Mouse (Mus musculus) MEL (cell line): Measurements from ENCODE around the gene Actr2. TPM values are rescaled to one million over a fixed set of nuclear protein-coding genes. Genes with fewer than 3 reads are reported as not detected.

ENCODE experiments used
- DNase-seq: peaks from one replicate; pipeline ENCODE4 v3.0.0; 2011; ENCODE audit warnings: low read depth, low spot score
- H3K27ac ChIP-seq: 2 replicates; pipeline ENCODE4 v1.5.1; 2012; ENCODE audit warnings: low read depth, mild to moderate bottlenecking, control low read depth, low read length, moderate library complexity; ENCODE audit not compliant: control insufficient read depth
- H3K27me3 ChIP-seq, 2 experiments: fragments of 150-350 bp in 1 of 2; sonication (generic) in 1 of 2; 2 replicates each; pipeline ENCODE4 v1.6.1; 2012; ENCODE audit warnings: low read length in 2 of 2, mild to moderate bottlenecking in 2 of 2, improper control_type of control experiment in 1 of 2, moderate library complexity in 1 of 2; ENCODE audit not compliant: insufficient read depth in 2 of 2, control insufficient read depth in 1 of 2
- H3K36me3 ChIP-seq, 2 experiments: 2 replicates each; pipeline ENCODE4 v1.6.1; 2012 to 2014; ENCODE audit warnings: low read length in 2 of 2, improper control_type of control experiment in 1 of 2, inconsistent platforms in 1 of 2, mild to moderate bottlenecking in 1 of 2; ENCODE audit not compliant: insufficient read depth in 2 of 2, control insufficient read depth in 1 of 2
- H3K4me1 ChIP-seq, 2 experiments: fragments of 150-350 bp in 1 of 2; sonication (generic) in 1 of 2; 2 replicates each; pipeline ENCODE4 v1.6.1; 2012; ENCODE audit warnings: low read length in 2 of 2, improper control_type of control experiment in 1 of 2, mild to moderate bottlenecking in 1 of 2; ENCODE audit not compliant: insufficient read depth in 2 of 2, control insufficient read depth in 1 of 2
- H3K4me3 ChIP-seq, 2 experiments: fragments of 150-350 bp in 1 of 2; sonication (generic) in 1 of 2; 2 replicates each; pipeline ENCODE4 v1.5.1; 2012; ENCODE audit warnings: low read depth in 2 of 2, low read length in 2 of 2, mild to moderate bottlenecking in 2 of 2, moderate library complexity in 2 of 2, control low read depth in 1 of 2, improper control_type of control experiment in 1 of 2; ENCODE audit not compliant: control insufficient read depth in 1 of 2, insufficient read depth in 1 of 2
- H3K79me2 ChIP-seq: 2 replicates; pipeline ENCODE4 v1.6.1; 2012; ENCODE audit warnings: mild to moderate bottlenecking, low read length, moderate library complexity; ENCODE audit not compliant: control insufficient read depth, poor library complexity, insufficient read depth
- H3K9ac ChIP-seq: 2 replicates; pipeline ENCODE4 v1.6.1; 2012; ENCODE audit warnings: low read depth, mild to moderate bottlenecking, control low read depth, low read length, moderate library complexity; ENCODE audit not compliant: control insufficient read depth, poor library complexity, severe bottlenecking
- H3K9me3 ChIP-seq: fragments of 150-350 bp; sonication (generic); replicated peaks from 2 replicates; pipeline ENCODE4 v1.6.1; 2012; ENCODE audit warnings: mild to moderate bottlenecking, low read length, improper control_type of control experiment, moderate library complexity; ENCODE audit not compliant: insufficient read depth
- BHLHE40 ChIP-seq: IDR thresholded peaks from 2 replicates; pipeline ENCODE4 v1.6.1; 2012; ENCODE audit warnings: low read depth, mild to moderate bottlenecking, inconsistent platforms, low read length, improper control_type of control experiment, borderline replicate concordance
- CHD1 ChIP-seq: IDR thresholded peaks from 2 replicates; pipeline ENCODE4 v1.6.1; 2012; ENCODE audit warnings: low read depth, mild to moderate bottlenecking, inconsistent platforms, low read length, improper control_type of control experiment
- CHD2 ChIP-seq: IDR thresholded peaks from 2 replicates; pipeline ENCODE4 v1.6.1; 2011; ENCODE audit warnings: low read length, improper control_type of control experiment
- CTCF ChIP-seq, 3 experiments: IDR thresholded peaks in 2 of 3; conservative IDR thresholded peaks in 1 of 3; 2 replicates each; pipeline ENCODE4 v1.5.1; 2011 to 2012; ENCODE audit warnings: low read length in 3 of 3, low read depth in 2 of 3, mild to moderate bottlenecking in 2 of 3, improper control_type of control experiment in 1 of 3, inconsistent platforms in 1 of 3, mixed read lengths in 1 of 3, moderate library complexity in 1 of 3; ENCODE audit not compliant: control insufficient read depth in 1 of 3, insufficient read depth in 1 of 3, poor library complexity in 1 of 3, severe bottlenecking in 1 of 3
- E2F4 ChIP-seq: IDR thresholded peaks from 2 replicates; pipeline ENCODE4 v1.6.1; 2011; ENCODE audit warnings: low read depth, low read length, improper control_type of control experiment, borderline replicate concordance
- ELF1 ChIP-seq: IDR thresholded peaks from 2 replicates; pipeline ENCODE4 v1.6.1; 2014; ENCODE audit warnings: low read depth, mild to moderate bottlenecking, inconsistent platforms, low read length, improper control_type of control experiment, moderate library complexity
- EP300 ChIP-seq, 2 experiments: IDR thresholded peaks; 2 replicates each; pipeline ENCODE4 v1.6.1; 2011; ENCODE audit warnings: improper control_type of control experiment in 2 of 2, low read length in 2 of 2, low read depth in 1 of 2, mild to moderate bottlenecking in 1 of 2
- ETS1 ChIP-seq: IDR thresholded peaks from 2 replicates; pipeline ENCODE4 v1.6.1; 2012; ENCODE audit warnings: low read depth, mild to moderate bottlenecking, inconsistent platforms, low read length, improper control_type of control experiment, moderate library complexity
- GABPA ChIP-seq: IDR thresholded peaks from 2 replicates; pipeline ENCODE4 v1.6.1; 2012; ENCODE audit warnings: low read depth, mild to moderate bottlenecking, inconsistent platforms, low read length, improper control_type of control experiment, moderate library complexity
- GATA1 ChIP-seq: IDR thresholded peaks from 2 replicates; pipeline ENCODE4 v1.6.1; 2011; ENCODE audit warnings: low read depth, low read length, improper control_type of control experiment
- JUND ChIP-seq: IDR thresholded peaks from 2 replicates; pipeline ENCODE4 v1.6.1; 2011; ENCODE audit warnings: low read depth, mild to moderate bottlenecking, improper control_type of control experiment, low read length
- KAT2A ChIP-seq: conservative IDR thresholded peaks from 2 replicates; pipeline ENCODE4 v1.6.1; 2012; ENCODE audit warnings: low read depth, low read length, improper control_type of control experiment, inconsistent platforms
- MAFK ChIP-seq: IDR thresholded peaks from 2 replicates; pipeline ENCODE4 v1.6.1; 2011; ENCODE audit warnings: low read depth, mild to moderate bottlenecking, low read length, improper control_type of control experiment, borderline replicate concordance
- MAX ChIP-seq: IDR thresholded peaks from 2 replicates; pipeline ENCODE4 v1.6.1; 2011; ENCODE audit warnings: low read length, improper control_type of control experiment
- MAZ ChIP-seq: IDR thresholded peaks from 2 replicates; pipeline ENCODE4 v1.6.1; 2012; ENCODE audit warnings: low read depth, mild to moderate bottlenecking, inconsistent platforms, low read length, improper control_type of control experiment
- MEF2A ChIP-seq: IDR thresholded peaks from 2 replicates; pipeline ENCODE4 v1.6.1; 2014; ENCODE audit warnings: low read depth, mild to moderate bottlenecking, inconsistent platforms, low read length, improper control_type of control experiment; ENCODE audit not compliant: poor library complexity, insufficient replicate concordance, severe bottlenecking; ENCODE audit errors: extremely low read depth
- MXI1 ChIP-seq: IDR thresholded peaks from 2 replicates; pipeline ENCODE4 v1.6.1; 2011; ENCODE audit warnings: mild to moderate bottlenecking, low read depth, low read length, improper control_type of control experiment
- MYC ChIP-seq: IDR thresholded peaks from 2 replicates; pipeline ENCODE4 v1.6.1; 2011; ENCODE audit warnings: low read depth, mild to moderate bottlenecking, low read length, improper control_type of control experiment, moderate library complexity
- NELFE ChIP-seq: IDR thresholded peaks from 2 replicates; pipeline ENCODE4 v1.6.1; 2011; ENCODE audit warnings: low read depth, low read length, improper control_type of control experiment
- NRF1 ChIP-seq: IDR thresholded peaks from 2 replicates; pipeline ENCODE4 v1.6.1; 2014; ENCODE audit warnings: low read depth, mild to moderate bottlenecking, inconsistent platforms, low read length, improper control_type of control experiment, moderate library complexity; ENCODE audit not compliant: poor library complexity, insufficient read depth, severe bottlenecking
- POLR2A ChIP-seq, 2 experiments: IDR thresholded peaks; 2 replicates each; pipeline ENCODE4 v1.6.1; 2011 to 2012; ENCODE audit warnings: low read length in 2 of 2, mild to moderate bottlenecking in 2 of 2, control low read depth in 1 of 2, improper control_type of control experiment in 1 of 2, low read depth in 1 of 2, moderate library complexity in 1 of 2; ENCODE audit not compliant: control insufficient read depth in 1 of 2, insufficient read depth in 1 of 2, poor library complexity in 1 of 2
- POLR2AphosphoS2 ChIP-seq: IDR thresholded peaks from 2 replicates; pipeline ENCODE4 v1.6.1; 2011; ENCODE audit warnings: low read length, improper control_type of control experiment
- POLR2AphosphoS5 ChIP-seq: IDR thresholded peaks from 2 replicates; pipeline ENCODE4 v1.6.1; 2012; ENCODE audit warnings: low read depth, borderline replicate concordance, mild to moderate bottlenecking, inconsistent platforms, low read length, moderate library complexity, mixed read lengths
- RAD21 ChIP-seq: IDR thresholded peaks from 2 replicates; pipeline ENCODE4 v1.6.1; 2011; ENCODE audit warnings: mild to moderate bottlenecking, low read depth, low read length, improper control_type of control experiment
- RCOR1 ChIP-seq: IDR thresholded peaks from 2 replicates; pipeline ENCODE4 v1.6.1; 2012; ENCODE audit warnings: low read depth, mild to moderate bottlenecking, inconsistent platforms, low read length, improper control_type of control experiment
- SIN3A ChIP-seq: IDR thresholded peaks from 2 replicates; pipeline ENCODE4 v1.6.1; 2012; ENCODE audit warnings: low read length, improper control_type of control experiment, inconsistent platforms
- TAL1 ChIP-seq: IDR thresholded peaks from 2 replicates; pipeline ENCODE4 v1.6.1; 2012; ENCODE audit warnings: mild to moderate bottlenecking, inconsistent platforms, low read length, moderate library complexity, mixed read lengths
- TBP ChIP-seq: IDR thresholded peaks from 2 replicates; pipeline ENCODE4 v1.8.0; 2011; ENCODE audit warnings: low read depth, low read length, improper control_type of control experiment
- TCF12 ChIP-seq: IDR thresholded peaks from 2 replicates; pipeline ENCODE4 v1.6.1; 2014; ENCODE audit warnings: low read depth, mild to moderate bottlenecking, inconsistent platforms, low read length, improper control_type of control experiment, moderate library complexity
- UBTF ChIP-seq: IDR thresholded peaks from 2 replicates; pipeline ENCODE4 v1.6.1; 2012; ENCODE audit warnings: low read depth, mild to moderate bottlenecking, inconsistent platforms, low read length, improper control_type of control experiment, moderate library complexity, borderline replicate concordance; ENCODE audit not compliant: insufficient read depth
- USF1 ChIP-seq: IDR thresholded peaks from 2 replicates; pipeline ENCODE4 v1.6.1; 2014; ENCODE audit warnings: low read depth, mild to moderate bottlenecking, inconsistent platforms, low read length, improper control_type of control experiment, moderate library complexity
- USF2 ChIP-seq, 2 experiments: IDR thresholded peaks; 2 replicates each; pipeline ENCODE4 v1.6.1; 2011 to 2012; ENCODE audit warnings: improper control_type of control experiment in 2 of 2, low read length in 2 of 2, borderline replicate concordance in 1 of 2, inconsistent platforms in 1 of 2, low read depth in 1 of 2, mild to moderate bottlenecking in 1 of 2; ENCODE audit not compliant: insufficient read depth in 1 of 2
- ZC3H11A ChIP-seq: IDR thresholded peaks from 2 replicates; pipeline ENCODE4 v1.6.1; 2012; ENCODE audit warnings: low read depth, mild to moderate bottlenecking, inconsistent platforms, low read length, improper control_type of control experiment
- ZKSCAN1 ChIP-seq: IDR thresholded peaks from 2 replicates; pipeline ENCODE4 v1.6.1; 2012; ENCODE audit warnings: low read depth, mild to moderate bottlenecking, inconsistent platforms, low read length, improper control_type of control experiment, moderate library complexity
- ZMIZ1 ChIP-seq: IDR thresholded peaks from 2 replicates; pipeline ENCODE4 v1.6.1; 2012; ENCODE audit warnings: low read depth, mild to moderate bottlenecking, inconsistent platforms, low read length, improper control_type of control experiment, moderate library complexity
- ZNF384 ChIP-seq: IDR thresholded peaks from 2 replicates; pipeline ENCODE4 v1.6.1; 2012; ENCODE audit warnings: low read depth, mild to moderate bottlenecking, inconsistent platforms, low read length, improper control_type of control experiment
- polyA plus RNA-seq, 2 experiments: library from polyadenylated mRNA; stranded (reverse) in 1 of 2; unstranded in 1 of 2; fragments of >175 nt in 1 of 2; fragments of >200 nt in 1 of 2; gene quantifications; 2 replicates each; pipeline versions ENCODE4 v1.2.1 to v1.2.4; 2012; ENCODE audit warnings: low replicate concordance in 2 of 2, low read depth in 1 of 2; ENCODE audit not compliant: insufficient read length in 2 of 2, insufficient read depth in 1 of 2, missing spikeins in 1 of 2
- total RNA-seq: library from RNA; depleted of rRNA; stranded (reverse); fragments of 300-350 nt; gene quantifications from 2 replicates; pipeline ENCODE4 v1.2.3, GENCODE M21; 2012

Gene Actr2
- total and polyA plus RNA-seq, 3 experiments, result 40.0 to 172 (median 160) TPM

GRCm38 (mm10) chr11:20037739-20038138 is 75.0 kb downstream of the Actr2 start:
- H3K9ac ChIP-seq, result no peak overlapping the region
- H3K79me2 ChIP-seq, result no peaks in the 10 kb centered on the region
- H3K27ac ChIP-seq, result no peak overlapping the region
- H3K9me3 ChIP-seq, result no peaks in the 10 kb centered on the region
- no peaks in the 10 kb centered on the region for H3K27me3 ChIP-seq
- peaks cover 10 to 19% of the 10 kb centered on the region in 2 experiments; a peak in 3 of 4 replicates for H3K4me1 ChIP-seq
- no peak overlapping the region for H3K4me3 ChIP-seq
- TF ChIP-seq ELF1 (no peak), MXI1 (peak; percentile 56; the same call in 1 of the 2 replicates), ZKSCAN1 (no peak), RAD21 (no peak), TAL1 (no peak), TBP (no peak), POLR2A (IDR thresholded peaks at IDR 0.05; ENCODE audit: control insufficient read depth in 1 of 2, insufficient read depth in 1 of 2, low read depth in 1 of 2, low read length in 2 of 2, poor library complexity in 1 of 2) (no peak), NELFE (no peak), UBTF (no peak), CHD2 (no peak), MYC (no peak), MAX (no peak), SIN3A (no peak), RCOR1 (no peak), CTCF (IDR thresholded peaks at IDR 0.05 in 2 of 3, conservative IDR thresholded peaks at IDR 0.05 in 1 of 3; ENCODE audit: control insufficient read depth in 1 of 3, insufficient read depth in 1 of 3, low read depth in 2 of 3, low read length in 3 of 3, poor library complexity in 1 of 3, severe bottlenecking in 1 of 3) (no peak), USF2 (IDR thresholded peaks at IDR 0.05; ENCODE audit: borderline replicate concordance in 1 of 2, insufficient read depth in 1 of 2, low read depth in 1 of 2, low read length in 2 of 2) (no peak), MAZ (no peak), MAFK (peak; percentile 94; the same call in 1 of the 2 replicates), NRF1 (peak; percentile 33; the same call in 1 of the 2 replicates), GABPA (no peak), USF1 (no peak; the same call in 1 of the 2 replicates), KAT2A (no peak), ZC3H11A (no peak), ETS1 (peak; percentile 96), TCF12 (peak; percentile 21; the same call in 1 of the 2 replicates), MEF2A (no peak), E2F4 (no peak), POLR2AphosphoS2 (no peak), JUND (no peak), BHLHE40 (no peak), GATA1 (no peak), ZMIZ1 (no peak), EP300 (IDR thresholded peaks at IDR 0.05; ENCODE audit: low read depth in 1 of 2, low read length in 2 of 2) (peak in 1 of 2 experiments; percentile 19; a peak in 1 of 4 replicates), POLR2AphosphoS5 (no peak), ZNF384 (no peak), CHD1 (no peak)
- peak; percentile 63 for DNase-seq
- H3K36me3 ChIP-seq, result no peaks in the 10 kb centered on the region; a peak in 1 of 4 replicates
